Mouse (Mus musculus): ENCODE data around the gene Pbx4. TPM values are rescaled to one million over a fixed set of nuclear protein-coding genes. Genes with fewer than 3 reads are reported as not detected.
A peak's percentile ranks its signal among the peaks of the same experiment; 100 is the strongest.

Pbx4 gene
- total RNA-seq, 4 experiments from 2014 or later: 0.29 to 1.00 TPM; not detected in 2

- no peak for DNase-seq (ENCODE audit: low spot score)
Measured at GRCm38 (mm10) chr8:69899876-69900275, 67.6 kb downstream of the Pbx4 start.

- no peak for DNase-seq (ENCODE audit: low spot score)
Measured at GRCm38 (mm10) chr8:69900895-69901451, 68.7 kb downstream of the Pbx4 start.

GRCm38 (mm10) chr8:69901484-69902162, 69.3 kb downstream of the Pbx4 start:
- DNase-seq (ENCODE audit: low spot score): peak; percentile 98

- DNase-seq (ENCODE audit: low spot score): peak; percentile 28
Measured at GRCm38 (mm10) chr8:69902163-69903062, 70.1 kb downstream of the Pbx4 start, which contains the start of the genes Tssk6, Ndufa13 and Yjefn3. Gene Tssk6, plus strand, starts transcription at chr8:69902184. Gene Ndufa13, minus strand, starts transcription at chr8:69902558. Gene Yjefn3, minus strand, starts transcription at chr8:69902712.

GRCm38 (mm10) chr8:69903063-69903542, 70.8 kb downstream of the Pbx4 start:
- peak; percentile 98 for DNase-seq (ENCODE audit: low spot score)

GRCm38 (mm10) chr8:69904096-69904495, 71.8 kb downstream of the Pbx4 start:
- DNase-seq (ENCODE audit: low spot score): no peak

- no peak for DNase-seq (ENCODE audit: low spot score)
Measured at GRCm38 (mm10) chr8:69906260-69906659, 74.0 kb downstream of the Pbx4 start.

GRCm38 (mm10) chr8:69907106-69907505, 74.8 kb downstream of the Pbx4 start:
- no peak for DNase-seq (ENCODE audit: low spot score)

GRCm38 (mm10) chr8:69911917-69912316, 79.6 kb downstream of the Pbx4 start:
- no peak for DNase-seq (ENCODE audit: low spot score)

GRCm38 (mm10) chr8:69912478-69913074, 80.3 kb downstream of the Pbx4 start:
- no peak for DNase-seq (ENCODE audit: low spot score)

- DNase-seq (ENCODE audit: low spot score): no peak
Measured at GRCm38 (mm10) chr8:69914526-69914925, 82.2 kb downstream of the Pbx4 start.

GRCm38 (mm10) chr8:69915748-69916147, 83.5 kb downstream of the Pbx4 start:
- DNase-seq (ENCODE audit: low spot score): peak; percentile 36

GRCm38 (mm10) chr8:69918506-69918905, 86.2 kb downstream of the Pbx4 start:
- DNase-seq (ENCODE audit: low spot score): no peak

- peak; percentile 88 for DNase-seq (ENCODE audit: low spot score)
Measured at GRCm38 (mm10) chr8:69919010-69919409, 86.7 kb downstream of the Pbx4 start.

GRCm38 (mm10) chr8:69919876-69920662, 87.8 kb downstream of the Pbx4 start:
- peak; percentile 73 for DNase-seq (ENCODE audit: low spot score)

- DNase-seq (ENCODE audit: low spot score): no peak
Measured at GRCm38 (mm10) chr8:69921141-69921540, 88.8 kb downstream of the Pbx4 start.

Other genes with a start within 250 kb of the Pbx4 start
- gene Zfp868, start 206.9 kb upstream of the Pbx4 start, total RNA-seq (2022): 1 to 10 TPM; 6.5 to 8.4 (median 7.3) TPM
- gene Zfp964, start 178.0 kb upstream of the Pbx4 start, total RNA-seq (2022): 1 to 10 TPM; 1.2 to 1.3 (median 1.3) TPM
- 10 to 100 TPM; 13.5 to 19.5 (median 14.7) TPM for gene Zfp869, start 121.8 kb upstream of the Pbx4 start, total RNA-seq (2022)
- gene Zfp963, start 82.5 kb upstream of the Pbx4 start, total RNA-seq (2022): 1 to 10 TPM; 2.1 to 2.9 (median 2.6) TPM
- gene Gm20422, start 57.6 kb upstream of the Pbx4 start, total RNA-seq (2022): 1 to 10 TPM in 2 of 4 experiments, under 1 TPM in 1, not detected in 1; 0.57 to 1.9 (median 1.1) TPM
- gene Atp13a1, start 41.3 kb upstream of the Pbx4 start, total RNA-seq (2022): 10 to 100 TPM; 12.5 to 13.6 (median 13.4) TPM
- 10 to 100 TPM; 13.7 to 15.6 (median 15.0) TPM for gene Zfp866, start 41.3 kb upstream of the Pbx4 start, total RNA-seq (2022)
- gene Gmip, start 23.8 kb upstream of the Pbx4 start, total RNA-seq (2022): 1 to 10 TPM; 4.1 to 6.9 (median 4.8) TPM
- gene Lpar2, start 10.1 kb upstream of the Pbx4 start, total RNA-seq (2022): under 1 TPM in 3 of 4 experiments, not detected in 1; 0.22 to 0.31 (median 0.26) TPM
- 1 to 10 TPM; 1.3 to 3.1 (median 2.4) TPM for gene Cilp2, start 55.2 kb downstream of the Pbx4 start, total RNA-seq (2022)
- gene Tssk6, start 69.7 kb downstream of the Pbx4 start, total RNA-seq (2022): under 1 TPM in 1 of 4 experiments, not detected in 3; 0.19 TPM
- 100 to 1,000 TPM; 373 to 528 (median 455) TPM for gene Ndufa13, start 70.1 kb downstream of the Pbx4 start, total RNA-seq (2022)
- 10 to 100 TPM in 3 of 4 experiments, 1 to 10 TPM in 1; 9.5 to 16.7 (median 13.2) TPM for gene Yjefn3, start 70.2 kb downstream of the Pbx4 start, total RNA-seq (2022)
- gene Gatad2a, start 163.9 kb downstream of the Pbx4 start, total RNA-seq (2022): 10 to 100 TPM; 28.0 to 31.2 (median 30.0) TPM
- gene Mau2, start 210.2 kb downstream of the Pbx4 start, total RNA-seq (2022): 10 to 100 TPM; 29.6 to 34.3 (median 31.3) TPM
- gene Sugp1, start 210.3 kb downstream of the Pbx4 start, total RNA-seq (2022): 10 to 100 TPM; 17.0 to 21.6 (median 19.1) TPM
- under 1 TPM; 0.44 to 0.90 (median 0.72) TPM for gene Tm6sf2, start 240.4 kb downstream of the Pbx4 start, total RNA-seq (2022)

All from heart, adult 8-10 months (tissue).